In the genomic region with DNA sequence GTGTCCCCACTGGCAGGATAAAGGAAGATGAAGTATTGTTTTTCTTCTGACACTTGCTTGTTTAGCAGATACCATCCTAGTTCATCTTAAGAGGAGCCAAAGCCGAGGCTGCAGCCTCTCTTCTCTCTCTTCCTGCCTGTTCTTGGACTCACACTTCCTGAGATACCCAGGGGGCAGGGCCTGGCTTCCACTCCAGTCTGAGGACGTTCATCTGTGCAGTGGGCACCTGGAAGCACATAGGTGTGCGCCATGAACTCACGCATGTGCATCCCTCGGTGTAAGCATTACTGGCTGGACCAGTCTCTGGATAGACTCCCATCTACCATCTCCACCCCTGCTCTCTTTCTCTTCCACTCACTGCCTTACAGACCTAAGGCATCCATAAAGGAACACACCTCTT, we compare ENCODE assay signal across 18 mouse cellular contexts.
"Had no signal": no experiment of that assay in that cellular context is flagged by ENCODE, and none has a peak within 500 bp of the region (broad histone marks: within the 10 kb centered on the region; RNA-seq: fewer than 3 reads in every experiment).

No protein-coding gene starts in this region.

- DNase-seq: lung, adult 18-20 months; lung, embryonic 14.5 days; lung, postnatal 10 days; lung, postnatal 4 days; midbrain, embryonic 14.5 days; retina, postnatal 1 day; right cerebral cortex, adult 18-20 months; thymus, adult 2 months; thymus, postnatal 25 days; thymus, postnatal 4 days had no signal

- H3K36me3 ChIP-seq: midbrain, embryonic 10.5 days; midbrain, embryonic 12.5 days; neural tube, embryonic 13.5 days; neural tube, embryonic 15.5 days; stomach, embryonic 15.5 days had no signal

- H3K27me3 ChIP-seq: stomach, embryonic 15.5 days had no signal

- H3K27ac ChIP-seq: liver, embryonic 14.5 days; midbrain, embryonic 10.5 days; midbrain, embryonic 12.5 days; neural tube, embryonic 13.5 days; neural tube, embryonic 15.5 days; stomach, embryonic 15.5 days had no signal

- H3K4me3 ChIP-seq: midbrain, embryonic 10.5 days; midbrain, embryonic 12.5 days; myocyte; neural tube, embryonic 13.5 days; neural tube, embryonic 15.5 days; stomach, embryonic 15.5 days had no signal

- H3K9ac ChIP-seq: liver, embryonic 14.5 days; lung, embryonic 14.5 days; midbrain, embryonic 12.5 days; neural tube, embryonic 13.5 days; neural tube, embryonic 15.5 days; stomach, embryonic 15.5 days had no signal

- H3K4me2 ChIP-seq: lung, embryonic 14.5 days; midbrain, embryonic 12.5 days; neural tube, embryonic 13.5 days; neural tube, embryonic 15.5 days; stomach, embryonic 15.5 days had no signal

- H3K9me3 ChIP-seq: midbrain, embryonic 10.5 days; midbrain, embryonic 12.5 days; neural tube, embryonic 13.5 days; neural tube, embryonic 15.5 days; stomach, embryonic 15.5 days had no signal

- ATAC-seq: midbrain, embryonic 16.5 days had no signal
